Mouse (Mus musculus): Measurements from ENCODE around the gene Trp73. TPM values are rescaled to one million over a fixed set of nuclear protein-coding genes. Genes with fewer than 3 reads are reported as not detected.

Gene Trp73
- polyA plus RNA-seq, 2 experiments from 2014 or later: not detected

- no peak for ATAC-seq
Measured at GRCm38 (mm10) chr4:154028646-154029045, 111.4 kb downstream of the Trp73 start.

GRCm38 (mm10) chr4:154028066-154028465 is 111.9 kb downstream of the Trp73 start:
- no peak for ATAC-seq

GRCm38 (mm10) chr4:154026441-154026761 is 113.6 kb downstream of the Trp73 start:
- ATAC-seq: no peak

GRCm38 (mm10) chr4:154025641-154026440 is 114.2 kb downstream of the Trp73 start, which contains the start of gene Smim1:
Gene Smim1 (minus strand): TSS chr4:154026230.
- no peak for ATAC-seq

- no peak for ATAC-seq
Measured at GRCm38 (mm10) chr4:154024729-154025521, 115.1 kb downstream of the Trp73 start.

- ATAC-seq: no peak
Measured at GRCm38 (mm10) chr4:154023754-154024601, 116.0 kb downstream of the Trp73 start.

GRCm38 (mm10) chr4:154022844-154023243 is 117.2 kb downstream of the Trp73 start:
- no peak for ATAC-seq

- no peak for ATAC-seq
Measured at GRCm38 (mm10) chr4:154022407-154022806, 117.6 kb downstream of the Trp73 start.

GRCm38 (mm10) chr4:154021432-154021831 is 118.6 kb downstream of the Trp73 start:
- no peak for ATAC-seq

GRCm38 (mm10) chr4:154019571-154019970 is 120.4 kb downstream of the Trp73 start:
- ATAC-seq: no peak

- ATAC-seq: no peak
Measured at GRCm38 (mm10) chr4:154015476-154015875, 124.5 kb downstream of the Trp73 start.

GRCm38 (mm10) chr4:154012132-154012882 is 127.7 kb downstream of the Trp73 start:
- ATAC-seq: peak; percentile 41

GRCm38 (mm10) chr4:154011646-154012089 is 128.3 kb downstream of the Trp73 start, which contains the start of gene Lrrc47:
Gene Lrrc47 (plus strand): TSS chr4:154011731.
- ATAC-seq: peak; percentile 90

GRCm38 (mm10) chr4:154010907-154011645 is 128.9 kb downstream of the Trp73 start:
- peak; percentile 41 for ATAC-seq

GRCm38 (mm10) chr4:154007759-154008158 is 132.2 kb downstream of the Trp73 start:
- no peak for ATAC-seq

GRCm38 (mm10) chr4:154006264-154006663 is 133.7 kb downstream of the Trp73 start:
- ATAC-seq: no peak

Other genes with a start within 250 kb of the Trp73 start
- gene A430005L14Rik, start 183.0 kb downstream of the Trp73 start, polyA plus RNA-seq (2017; shearing (Covaris generic)): 100 to 1,000 TPM in 1 of 2 experiments, 10 to 100 TPM in 1; 89.3 to 113 TPM
- 10 to 100 TPM in 1 of 2 experiments, 1 to 10 TPM in 1; 9.5 to 16.9 TPM for gene Dffb, start 165.1 kb downstream of the Trp73 start, polyA plus RNA-seq (2017; shearing (Covaris generic))
- gene Cep104, start 165.0 kb downstream of the Trp73 start, polyA plus RNA-seq (2017; shearing (Covaris generic)): 1 to 10 TPM; 2.7 to 3.8 TPM
- gene Lrrc47, start 128.5 kb downstream of the Trp73 start, polyA plus RNA-seq (2017; shearing (Covaris generic)): 1 to 10 TPM; 4.7 to 5.2 TPM
- gene Smim1, start 114.0 kb downstream of the Trp73 start, polyA plus RNA-seq (2017; shearing (Covaris generic)): 1 to 10 TPM in 1 of 2 experiments, not detected in 1; 1.0 TPM
- gene Ccdc27, start 97.5 kb downstream of the Trp73 start, polyA plus RNA-seq (2017; shearing (Covaris generic)): not detected
- gene Wrap73, start 2.2 kb upstream of the Trp73 start, polyA plus RNA-seq (2017; shearing (Covaris generic)): 10 to 100 TPM; 24.9 to 31.7 TPM
- gene Tprgl, start 20.5 kb upstream of the Trp73 start, polyA plus RNA-seq (2017; shearing (Covaris generic)): 10 to 100 TPM; 24.7 to 26.7 TPM
- not detected for gene Megf6, start 30.5 kb upstream of the Trp73 start, polyA plus RNA-seq (2017; shearing (Covaris generic))
- gene Arhgef16, start 161.5 kb upstream of the Trp73 start, polyA plus RNA-seq (2017; shearing (Covaris generic)): 1 to 10 TPM; 4.8 to 5.0 TPM
- not detected for gene B230104I21Rik, start 195.9 kb upstream of the Trp73 start, polyA plus RNA-seq (2017; shearing (Covaris generic))

Data from activated CD4-positive, CD25-positive, alpha-beta regulatory T cell, adult 4 months (primary cell).